Mouse (Mus musculus): ENCODE measurements at regions not wholly inside any gene's neighbourhood (a gene's known extent, or its start where the extent isn't known, plus 50 kb on each side); places are given as distances from the start of the nearest gene placed in this dataset.
A peak's percentile ranks its signal among the peaks of the same experiment; 100 is the strongest.

- DNase-seq (ENCODE audit: low spot score), result no peak
Measured at GRCm38 (mm10) chr16:7644363-7644762, 780.6 kb downstream of the Tmem114 start.

GRCm38 (mm10) chr16:7638955-7639755, 785.8 kb downstream of the Tmem114 start:
- DNase-seq (ENCODE audit: low spot score), result no peak

- DNase-seq (ENCODE audit: low spot score), result no peak
Measured at GRCm38 (mm10) chr16:7637993-7638392, 786.9 kb downstream of the Tmem114 start.

GRCm38 (mm10) chr16:7637121-7637700, 787.7 kb downstream of the Tmem114 start:
- DNase-seq (ENCODE audit: low spot score), result no peak

GRCm38 (mm10) chr16:7636326-7636725, 788.6 kb downstream of the Tmem114 start:
- no peak for DNase-seq (ENCODE audit: low spot score)

GRCm38 (mm10) chr16:7632474-7632873, 792.5 kb downstream of the Tmem114 start:
- peak; percentile 19 for DNase-seq (ENCODE audit: low spot score)

GRCm38 (mm10) chr16:7628351-7628750, 796.6 kb downstream of the Tmem114 start:
- no peak for DNase-seq (ENCODE audit: low spot score)

GRCm38 (mm10) chr16:7606602-7607001, 818.3 kb downstream of the Tmem114 start:
- no peak for DNase-seq (ENCODE audit: low spot score)

- no peak for DNase-seq (ENCODE audit: low spot score)
Measured at GRCm38 (mm10) chr16:7602428-7602827, 822.5 kb downstream of the Tmem114 start.

- no peak for DNase-seq (ENCODE audit: low spot score)
Measured at GRCm38 (mm10) chr16:7574879-7575278, 850.1 kb downstream of the Tmem114 start.

- DNase-seq (ENCODE audit: low spot score), result no peak
Measured at GRCm38 (mm10) chr16:7560841-7561240, 864.1 kb downstream of the Tmem114 start.

- no peak for DNase-seq (ENCODE audit: low spot score)
Measured at GRCm38 (mm10) chr16:7559177-7559576, 865.8 kb downstream of the Tmem114 start.

- DNase-seq (ENCODE audit: low spot score), result no peak
Measured at GRCm38 (mm10) chr16:7558637-7559036, 866.3 kb downstream of the Tmem114 start.

- DNase-seq (ENCODE audit: low spot score), result no peak
Measured at GRCm38 (mm10) chr16:7555911-7556310, 869.0 kb downstream of the Tmem114 start.

GRCm38 (mm10) chr16:7549568-7549967, 875.4 kb downstream of the Tmem114 start:
- no peak for DNase-seq (ENCODE audit: low spot score)

- DNase-seq (ENCODE audit: low spot score), result no peak
Measured at GRCm38 (mm10) chr16:7544067-7544466, 880.9 kb downstream of the Tmem114 start.

GRCm38 (mm10) chr16:7529811-7530210, 895.1 kb downstream of the Tmem114 start:
- DNase-seq (ENCODE audit: low spot score), result no peak

- DNase-seq (ENCODE audit: low spot score), result no peak
Measured at GRCm38 (mm10) chr16:7528963-7529362, 896.0 kb downstream of the Tmem114 start.

GRCm38 (mm10) chr16:7527923-7528776, 896.8 kb downstream of the Tmem114 start:
- no peak for DNase-seq (ENCODE audit: low spot score)

GRCm38 (mm10) chr16:7518711-7519110, 906.2 kb downstream of the Tmem114 start:
- DNase-seq (ENCODE audit: low spot score), result no peak

Data from embryo, embryonic 10 days (tissue).